Mouse (Mus musculus): ENCODE data around the gene Olfr1102.

- TF ChIP-seq CHD2 (IDR thresholded peaks at IDR 0.05; ENCODE audit: low read depth, low read length) (no peak), MAFK (IDR thresholded peaks at IDR 0.05; ENCODE audit: insufficient read depth, low read depth, low read length) (no peak), ZC3H11A (IDR thresholded peaks at IDR 0.05; ENCODE audit: borderline replicate concordance, low read depth, low read length) (no peak), HCFC1 (IDR thresholded peaks at IDR 0.05; ENCODE audit: borderline replicate concordance, insufficient read depth, low read length) (no peak)
Observed at GRCm38 (mm10) chr2:87052173-87052572, 54.0 kb downstream of the Olfr1102 start, which contains the start of gene Olfr1106.
